Mouse (Mus musculus) lung, postnatal 0 days (tissue): ENCODE measurements at regions not wholly inside any gene's neighbourhood (a gene's known extent, or its start where the extent isn't known, plus 50 kb on each side); places are given as distances from the start of the nearest gene placed in this dataset.

Source experiments
- CTCF ChIP-seq: IDR thresholded peaks from 2 replicates; pipeline ENCODE4 v1.5.1; 2016; ENCODE audit warnings: antibody characterized with exemption, mild to moderate bottlenecking
- EP300 ChIP-seq: IDR thresholded peaks from 2 replicates; pipeline ENCODE4 v1.6.1; 2016; ENCODE audit warnings: antibody characterized with exemption, mild to moderate bottlenecking, control low read depth

DNA sequence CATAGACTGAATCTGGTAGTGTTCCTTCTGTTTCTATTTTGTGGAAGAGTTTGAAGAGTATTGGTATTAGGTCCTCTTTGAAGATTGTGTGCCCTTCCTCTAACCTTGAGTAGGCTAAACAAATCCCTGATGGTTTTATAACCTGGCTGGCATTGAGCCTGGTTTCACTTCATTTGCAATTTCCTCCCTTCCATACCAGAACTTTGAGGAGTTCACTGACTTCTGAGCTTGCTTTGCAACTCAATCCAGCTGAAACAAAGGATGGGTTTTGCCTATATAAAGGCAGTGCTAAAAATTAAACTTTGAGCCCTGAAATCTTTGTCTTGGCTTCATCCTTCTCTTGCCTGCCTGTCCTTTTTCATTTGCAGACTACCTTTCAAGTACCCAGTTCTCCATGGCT, 2297.9 kb downstream of the 4930444P10Rik start:
- TF ChIP-seq EP300 (no peak), CTCF (no peak)
